Mouse (Mus musculus) thymus, postnatal 25 days (tissue): ENCODE data around the gene Nlrp4b.
"Not testable (repeated sequence)": the region's sequence is repeated elsewhere in the genome, so short reads cannot be mapped to it uniquely, and the experiment has no call there.

Source experiments
- DNase-seq: peaks from one replicate; pipeline ENCODE4 v3.0.0; 2022

Gene Nlrp4b

DNA sequence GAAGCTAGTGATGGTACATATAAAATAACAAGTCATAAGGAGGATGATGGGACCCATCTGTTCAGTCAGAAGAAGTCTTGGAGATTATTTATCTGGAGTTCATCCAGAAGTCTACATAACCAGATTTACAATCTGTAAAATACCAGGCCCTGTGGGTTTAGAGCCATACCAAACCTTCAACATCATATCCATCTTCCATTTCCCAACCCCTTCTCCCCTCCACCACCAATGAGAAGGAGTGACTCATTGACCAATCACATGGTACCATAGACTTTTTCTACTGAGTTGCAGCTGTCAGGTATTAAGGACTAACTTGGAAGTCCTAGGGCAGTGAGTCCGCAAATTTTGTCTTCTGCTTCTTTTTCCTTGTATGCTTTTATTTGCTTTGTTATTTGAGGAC is at the start of gene Nlrp4b:
Nlrp4b (plus strand) TSS at position 301 of the 400 bp plus-strand sequence.
- no peak for DNase-seq

- no peak for DNase-seq
Measured at GRCm38 (mm10) chr7:10754264-10754663, 66.7 kb downstream of the Nlrp4b start, which contains the start of gene Vmn1r71. Gene Vmn1r71, minus strand, starts transcription at chr7:10754364.

DNA sequence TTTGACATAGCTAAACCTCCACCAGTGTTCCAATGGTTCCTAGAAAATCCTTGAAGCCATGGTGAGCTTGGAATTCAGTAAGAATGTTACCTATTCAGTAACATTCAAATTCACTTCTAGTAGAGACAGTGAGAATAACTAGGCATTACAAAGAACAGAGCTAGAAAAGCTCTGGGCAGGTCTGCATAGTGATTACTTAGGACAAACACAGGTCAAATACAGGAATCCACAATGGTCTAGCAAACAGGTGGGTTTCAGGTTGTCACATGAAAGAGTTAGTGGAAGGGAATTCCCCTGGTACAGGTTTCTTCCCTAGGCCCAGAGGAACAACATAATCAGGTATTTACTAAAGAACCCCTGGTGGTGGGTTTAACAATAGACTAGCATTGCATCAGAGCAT is 70.0 kb downstream of the Nlrp4b start:
- not testable (repeated sequence) for DNase-seq
